Mouse (Mus musculus) sigmoid colon, adult 10 weeks (tissue): ENCODE results near the gene Spry2. TPM values are rescaled to one million over a fixed set of nuclear protein-coding genes. Genes with fewer than 3 reads are reported as not detected.

Source experiments
- polyA plus RNA-seq: library from polyadenylated mRNA; stranded (reverse); fragments of 350-450 nt; fragmentation: Illumina TruSeq; extraction: RNeasy Lipid Tissue Mini Kit (QIAGEN cat#74804); gene quantifications from one replicate; pipeline ENCODE4 v1.2.3, GENCODE M21; 2014; ENCODE audit warnings: low read depth, low replicate concordance

Gene Spry2
- polyA plus RNA-seq = 35.9 TPM

DNA sequence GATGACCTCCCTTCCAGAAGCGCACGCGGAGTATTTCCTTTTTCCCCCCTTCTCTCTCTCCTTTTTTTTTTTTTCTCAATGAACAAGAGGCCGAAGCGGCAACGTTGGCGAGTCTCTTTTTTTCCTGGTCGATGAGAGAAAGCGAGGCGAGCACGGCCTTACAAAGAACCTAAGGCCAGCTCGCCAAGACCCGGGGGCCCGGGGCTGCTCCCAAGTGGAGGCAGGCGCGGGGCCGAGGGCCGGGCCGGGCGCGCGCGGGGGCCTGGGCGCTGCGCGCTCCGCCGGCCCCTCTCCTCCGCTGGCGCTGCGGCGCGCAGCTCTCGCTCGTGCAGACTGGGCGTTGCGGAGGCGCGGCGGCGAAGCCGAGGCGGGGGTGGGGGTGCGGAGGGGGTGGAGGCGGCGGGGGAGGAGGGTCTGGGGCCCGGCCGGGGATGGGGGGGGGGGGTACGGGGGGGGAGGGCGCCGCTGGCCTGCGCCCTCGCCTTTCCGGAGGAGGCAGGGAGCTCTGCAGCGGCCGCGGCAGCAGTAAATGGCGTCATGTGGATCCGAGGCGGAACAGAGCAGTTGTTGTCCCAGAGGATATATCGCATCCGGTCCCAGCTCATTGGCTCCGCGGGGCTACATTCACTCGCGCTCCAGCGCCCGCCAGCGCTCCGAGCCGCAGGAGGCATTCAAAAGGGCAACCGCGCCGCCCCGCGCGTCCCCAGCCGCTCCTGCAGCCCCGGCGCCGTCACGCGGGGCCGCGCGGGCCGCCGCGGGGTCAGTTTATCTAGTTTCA, at the start of gene Spry2:
Gene Spry2, minus strand, starts transcription at position 29 of the 778 bp plus-strand sequence.

Other genes starting within 250 kb of the Spry2 start
- not detected for gene Trim52, start 209.4 kb upstream of the Spry2 start, polyA plus RNA-seq